Mouse (Mus musculus) cerebellum, adult 2 months (tissue): ENCODE measurements at regions not wholly inside any gene's neighbourhood (a gene's known extent, or its start where the extent isn't known, plus 50 kb on each side); places are given as distances from the start of the nearest gene placed in this dataset.

Experiments
- CTCF ChIP-seq: fragments of 200-500 bp; IDR thresholded peaks from 2 replicates; pipeline ENCODE4 v1.5.1; 2011; ENCODE audit warnings: low read depth, mild to moderate bottlenecking, control low read depth, low read length, moderate library complexity, borderline replicate concordance; ENCODE audit not compliant: insufficient read depth
- POLR2A ChIP-seq: fragments of 200-500 bp; IDR thresholded peaks from 2 replicates; pipeline ENCODE4 v1.6.1; 2011; ENCODE audit warnings: low read length, control low read depth, borderline replicate concordance; ENCODE audit not compliant: insufficient read depth

DNA sequence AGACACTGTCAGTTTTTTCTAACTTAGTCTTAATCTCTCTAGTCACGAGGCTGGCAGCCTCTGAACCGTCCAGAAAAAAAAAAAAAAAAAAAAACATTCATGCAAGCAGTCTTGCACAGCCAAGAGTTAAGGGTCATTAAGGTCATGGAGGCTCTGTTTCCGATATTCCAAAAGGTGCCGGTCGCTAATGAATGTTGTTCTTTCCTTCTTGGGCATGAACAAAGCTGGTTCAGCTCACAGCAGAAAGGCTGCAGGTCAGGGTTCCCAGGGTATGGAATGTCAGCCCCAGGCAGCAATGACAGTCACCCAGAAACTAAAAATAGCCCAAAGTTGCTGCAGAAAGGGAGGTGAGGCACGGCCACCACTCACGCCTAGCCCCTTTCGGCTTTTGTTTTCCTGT is 80.3 kb downstream of the 1810010D01Rik start:
- TF ChIP-seq CTCF (no peak), POLR2A (no peak)
